9 mouse cellular contexts compared by ENCODE assay signal in genomic region chr3:30699711-30700505, GRCm38 (mm10). TPM values are rescaled to one million over a fixed set of nuclear protein-coding genes. Genes with fewer than 3 reads are reported as not detected.
"Had no signal": no experiment of that assay in that cellular context is flagged by ENCODE, and none has a peak within 500 bp of the region (broad histone marks: within the 10 kb centered on the region; RNA-seq: fewer than 3 reads in every experiment).

Gene Lrrc31 (minus strand): TSS chr3:30699843.

RNA-seq across cellular contexts. Expression of gene Lrrc31, which starts in this region (rescaled TPM):
- total RNA-seq: layer of hippocampus, adult 2 months; layer of hippocampus, postnatal 10 days; left cerebral cortex, postnatal 36 days; megakaryocyte-erythroid progenitor cell, adult 5-6 weeks had no signal
- polyA plus RNA-seq: limb, embryonic 12.5 days; liver, embryonic 13.5 days; midbrain, embryonic 12.5 days; neural tube, embryonic 13.5 days; spleen, adult 2 months had no signal
